Mouse (Mus musculus) ES-E14 (cell line): ENCODE measurements around the gene Myo16.

Experiments
- CHD2 ChIP-seq: IDR thresholded peaks from 2 replicates; pipeline ENCODE4 v1.6.1; 2014; ENCODE audit warnings: mild to moderate bottlenecking, low read depth, low read length, inconsistent platforms
- HCFC1 ChIP-seq: IDR thresholded peaks from 2 replicates; pipeline ENCODE4 v1.6.1; 2012; ENCODE audit warnings: low read length, inconsistent platforms, borderline replicate concordance; ENCODE audit not compliant: insufficient read depth
- ZC3H11A ChIP-seq: IDR thresholded peaks from 2 replicates; pipeline ENCODE4 v1.6.1; 2012; ENCODE audit warnings: low read depth, mild to moderate bottlenecking, inconsistent platforms, low read length, borderline replicate concordance

- TF ChIP-seq CHD2 (no peak), HCFC1 (no peak), ZC3H11A (no peak)
These were observed 17.6 kb downstream of the Myo16 start for GRCm38 (mm10) chr8:10171321-10171720.
